Mouse (Mus musculus) liver, embryonic 14.5 days (tissue): Measurements from ENCODE around the gene Apaf1.

Experiments
- CTCF ChIP-seq: IDR thresholded peaks from 2 replicates; pipeline ENCODE4 v1.5.1; 2016; ENCODE audit warnings: antibody characterized with exemption, low read depth, control low read depth
- EP300 ChIP-seq: IDR thresholded peaks from 2 replicates; pipeline ENCODE4 v1.6.1; 2016; ENCODE audit warnings: antibody characterized with exemption, low read depth

DNA sequence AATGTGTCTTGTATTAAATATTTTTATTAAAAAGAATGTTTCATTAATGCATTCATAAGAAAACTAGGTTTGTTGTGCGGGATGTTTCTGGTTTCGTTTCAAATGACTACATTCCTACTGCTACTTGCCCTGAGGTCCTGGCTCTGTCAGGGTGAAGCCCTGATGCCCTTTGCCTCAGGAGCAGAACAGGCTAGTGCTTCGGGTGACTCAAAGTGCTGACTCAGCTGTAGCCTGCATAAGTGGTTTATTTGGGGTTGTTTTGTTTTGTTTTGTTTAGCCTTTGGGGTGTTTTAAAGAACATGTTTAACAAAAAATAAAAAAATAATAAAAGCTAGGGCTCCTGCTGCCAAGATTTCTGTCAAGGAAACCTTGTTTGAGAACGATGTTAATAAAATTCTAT, 112.0 kb downstream of the Apaf1 start:
- TF ChIP-seq CTCF (no peak), EP300 (no peak)
